Mouse (Mus musculus): ENCODE results near the gene C1qbp. TPM values are rescaled to one million over a fixed set of nuclear protein-coding genes. Genes with fewer than 3 reads are reported as not detected.
A peak's percentile ranks its signal among the peaks of the same experiment; 100 is the strongest.

The C1qbp gene
- total and polyA plus RNA-seq, 2 experiments from 2014 or later: 10.3 to 311 TPM

- WGBS: 4% methylated on average over 28 of the region's 28 CpGs
- peak overlapping the region; percentile 88 for H3K27ac ChIP-seq (ENCODE audit: low read depth)
- DNase-seq (ENCODE audit: low spot score): no peak
- H3K9ac ChIP-seq (replicated peaks; ENCODE audit: low read depth, low read length): peak overlapping the region; percentile 80
- H3K9me3 ChIP-seq (replicated peaks; ENCODE audit: control insufficient read depth, low read length): no peaks in the 10 kb centered on the region
- H3K27me3 ChIP-seq (ENCODE audit: control insufficient read depth, insufficient read depth, low read length): no peaks in the 10 kb centered on the region
- TF ChIP-seq EP300 (IDR thresholded peaks at IDR 0.05; ENCODE audit: low read depth) (no peak), CTCF (IDR thresholded peaks at IDR 0.05; ENCODE audit: low read depth) (no peak)
- H3K36me3 ChIP-seq (replicated peaks; ENCODE audit: control insufficient read depth, insufficient read depth, low read length): peaks cover 11% of the 10 kb centered on the region
- H3K4me3 ChIP-seq (ENCODE audit: low read depth, low read length): peak overlapping the region; percentile 96
- H3K4me2 ChIP-seq (ENCODE audit: low read depth, low read length): peak overlapping the region; percentile 93
- H3K4me1 ChIP-seq (ENCODE audit: control insufficient read depth, insufficient read depth): peaks cover 17% of the 10 kb centered on the region
- ATAC-seq (ENCODE audit: insufficient read depth, low read depth): peak; percentile 4
Observed at GRCm38 (mm10) chr11:71018416-71019200, 35.8 kb upstream of the C1qbp start.

GRCm38 (mm10) chr11:71017051-71017450 lies 34.2 kb upstream of the C1qbp start:
- WGBS: 80% methylated on average over 1 of the region's 1 CpGs
- no peak for DNase-seq (ENCODE audit: low spot score)
- ATAC-seq (ENCODE audit: insufficient read depth, low read depth): no peak
- no peak overlapping the region for H3K27ac ChIP-seq (ENCODE audit: low read depth)
- TF ChIP-seq EP300 (IDR thresholded peaks at IDR 0.05; ENCODE audit: low read depth) (no peak), CTCF (IDR thresholded peaks at IDR 0.05; ENCODE audit: low read depth) (no peak)
- no peaks in the 10 kb centered on the region for H3K9me3 ChIP-seq (replicated peaks; ENCODE audit: control insufficient read depth, low read length)
- H3K4me1 ChIP-seq (ENCODE audit: control insufficient read depth, insufficient read depth): peaks cover 17% of the 10 kb centered on the region
- peaks cover 16% of the 10 kb centered on the region for H3K36me3 ChIP-seq (replicated peaks; ENCODE audit: control insufficient read depth, insufficient read depth, low read length)
- no peak overlapping the region for H3K4me3 ChIP-seq (ENCODE audit: low read depth, low read length)
- H3K9ac ChIP-seq (replicated peaks; ENCODE audit: low read depth, low read length): no peak overlapping the region
- H3K4me2 ChIP-seq (ENCODE audit: low read depth, low read length): no peak overlapping the region
- no peaks in the 10 kb centered on the region for H3K27me3 ChIP-seq (ENCODE audit: control insufficient read depth, insufficient read depth, low read length)

- H3K4me3 ChIP-seq (ENCODE audit: low read depth, low read length): no peak overlapping the region
- TF ChIP-seq EP300 (IDR thresholded peaks at IDR 0.05; ENCODE audit: low read depth) (no peak), CTCF (IDR thresholded peaks at IDR 0.05; ENCODE audit: low read depth) (no peak)
- WGBS: 73% methylated on average over 7 of the region's 7 CpGs
- H3K36me3 ChIP-seq (replicated peaks; ENCODE audit: control insufficient read depth, insufficient read depth, low read length): peaks cover 47% of the 10 kb centered on the region
- no peaks in the 10 kb centered on the region for H3K27me3 ChIP-seq (ENCODE audit: control insufficient read depth, insufficient read depth, low read length)
- H3K9me3 ChIP-seq (replicated peaks; ENCODE audit: control insufficient read depth, low read length): no peaks in the 10 kb centered on the region
- no peak overlapping the region for H3K27ac ChIP-seq (ENCODE audit: low read depth)
- no peak overlapping the region for H3K4me2 ChIP-seq (ENCODE audit: low read depth, low read length)
- H3K4me1 ChIP-seq (ENCODE audit: control insufficient read depth, insufficient read depth): peaks cover 1% of the 10 kb centered on the region; the same call in 1 of the 2 replicates
- DNase-seq (ENCODE audit: low spot score) (no peak), ATAC-seq (ENCODE audit: insufficient read depth, low read depth) (no peak)
- no peak overlapping the region for H3K9ac ChIP-seq (replicated peaks; ENCODE audit: low read depth, low read length)
Observed at GRCm38 (mm10) chr11:71012743-71013142, 29.9 kb upstream of the C1qbp start.

- H3K9ac ChIP-seq (replicated peaks; ENCODE audit: low read depth, low read length): no peak overlapping the region
- peak overlapping the region; percentile 8; the same call in 1 of the 2 replicates for H3K27ac ChIP-seq (ENCODE audit: low read depth)
- H3K4me3 ChIP-seq (ENCODE audit: low read depth, low read length): no peak overlapping the region
- ATAC-seq (ENCODE audit: insufficient read depth, low read depth) (no peak), DNase-seq (ENCODE audit: low spot score) (peak; percentile 22)
- no peak for TF ChIP-seq EP300 (IDR thresholded peaks at IDR 0.05; ENCODE audit: low read depth)
- no peak for TF ChIP-seq CTCF (IDR thresholded peaks at IDR 0.05; ENCODE audit: low read depth)
- WGBS: 77% methylated on average over 3 of the region's 3 CpGs
- H3K36me3 ChIP-seq (replicated peaks; ENCODE audit: control insufficient read depth, insufficient read depth, low read length): peaks cover 40% of the 10 kb centered on the region
- no peaks in the 10 kb centered on the region for H3K9me3 ChIP-seq (replicated peaks; ENCODE audit: control insufficient read depth, low read length)
- no peaks in the 10 kb centered on the region for H3K27me3 ChIP-seq (ENCODE audit: control insufficient read depth, insufficient read depth, low read length)
- H3K4me2 ChIP-seq (ENCODE audit: low read depth, low read length): no peak overlapping the region
- peaks cover 6% of the 10 kb centered on the region for H3K4me1 ChIP-seq (ENCODE audit: control insufficient read depth, insufficient read depth)
Observed at GRCm38 (mm10) chr11:71008321-71008720, 25.5 kb upstream of the C1qbp start.

DNA sequence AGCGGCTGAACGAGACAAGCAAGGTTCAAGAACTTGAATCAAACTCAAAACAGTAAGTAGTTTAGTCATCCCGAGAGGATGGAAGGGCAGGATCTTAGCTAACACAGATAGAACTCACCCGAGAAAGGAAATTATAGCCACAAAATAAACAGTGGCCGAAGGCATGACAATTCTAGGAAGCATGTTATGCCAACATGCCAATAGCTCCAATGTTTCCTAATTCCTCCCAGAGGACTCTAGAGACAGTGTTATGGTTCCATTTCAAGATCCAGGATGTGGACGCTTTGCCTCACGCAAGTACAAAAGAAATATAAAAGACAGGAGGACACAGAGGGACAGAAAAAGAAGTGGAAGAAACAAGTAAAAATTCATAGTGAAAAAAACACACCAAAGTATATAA lies 25.0 kb upstream of the C1qbp start:
- H3K9me3 ChIP-seq (replicated peaks; ENCODE audit: control insufficient read depth, low read length): no peaks in the 10 kb centered on the region
- H3K27ac ChIP-seq (ENCODE audit: low read depth): peak overlapping the region; percentile 8; the same call in 1 of the 2 replicates
- WGBS: 74% methylated on average over 7 of the region's 7 CpGs
- no peak for ATAC-seq (ENCODE audit: insufficient read depth, low read depth)
- H3K9ac ChIP-seq (replicated peaks; ENCODE audit: low read depth, low read length): no peak overlapping the region
- no peaks in the 10 kb centered on the region for H3K27me3 ChIP-seq (ENCODE audit: control insufficient read depth, insufficient read depth, low read length)
- peak; percentile 26 for DNase-seq (ENCODE audit: low spot score)
- no peak for TF ChIP-seq CTCF (IDR thresholded peaks at IDR 0.05; ENCODE audit: low read depth)
- no peak for TF ChIP-seq EP300 (IDR thresholded peaks at IDR 0.05; ENCODE audit: low read depth)
- no peak overlapping the region for H3K4me3 ChIP-seq (ENCODE audit: low read depth, low read length)
- peaks cover 11% of the 10 kb centered on the region for H3K4me1 ChIP-seq (ENCODE audit: control insufficient read depth, insufficient read depth)
- no peak overlapping the region for H3K4me2 ChIP-seq (ENCODE audit: low read depth, low read length)
- H3K36me3 ChIP-seq (replicated peaks; ENCODE audit: control insufficient read depth, insufficient read depth, low read length): peaks cover 39% of the 10 kb centered on the region

Measured in heart, postnatal 0 days (tissue).